Mouse (Mus musculus) cerebellum, postnatal 14 days (tissue): ENCODE measurements at regions not wholly inside any gene's neighbourhood (a gene's known extent, or its start where the extent isn't known, plus 50 kb on each side); places are given as distances from the start of the nearest gene placed in this dataset.
"Not testable (repeated sequence)": the region's sequence is repeated elsewhere in the genome, so short reads cannot be mapped to it uniquely, and the experiment has no call there.

Source experiments
- DNase-seq, 2 experiments: peaks; one replicate each; pipeline ENCODE4 v3.0.0; 2021; ENCODE audit warnings: mixed read lengths in 2 of 2

GRCm38 (mm10) chr2:81848836-81849410 is 204.1 kb upstream of the Zfp804a start:
- DNase-seq = no peak

- DNase-seq = no peak
Measured at GRCm38 (mm10) chr2:81849927-81850326, 203.1 kb upstream of the Zfp804a start.

GRCm38 (mm10) chr2:81885438-81885837 is 167.6 kb upstream of the Zfp804a start:
- DNase-seq = peak; percentile 2 to 27

GRCm38 (mm10) chr2:81892570-81892969 is 160.5 kb upstream of the Zfp804a start:
- not testable (repeated sequence) for DNase-seq

GRCm38 (mm10) chr2:81939360-81939759 is 113.7 kb upstream of the Zfp804a start:
- no peak for DNase-seq
